Mouse (Mus musculus) hindbrain, embryonic 11.5 days (tissue): Measurements from ENCODE around the gene Tnfaip8l1. TPM values are rescaled to one million over a fixed set of nuclear protein-coding genes. Genes with fewer than 3 reads are reported as not detected.

Source experiments
- ATAC-seq: fragments of 200-750 bp; cut with Nextera tagmentation; 2 replicates; pipeline ENCODE4 v1.8.0; 2017; ENCODE audit warnings: mild to moderate bottlenecking, moderate TSS enrichment, moderate library complexity; ENCODE audit not compliant: low FRiP score
- DNase-seq: peaks from one replicate; pipeline ENCODE4 v3.0.0-alpha.2; 2015; ENCODE audit warnings: low spot score
- H3K27ac ChIP-seq: fragments of 300-500 bp; sonication (generic); 2 replicates; pipeline ENCODE4 v1.5.1; 2014; ENCODE audit warnings: mild to moderate bottlenecking, low read depth, low read length
- H3K27me3 ChIP-seq: fragments of 300-500 bp; sonication (generic); 2 replicates; pipeline ENCODE4 v1.6.1; 2014; ENCODE audit warnings: mild to moderate bottlenecking, low read length, moderate library complexity, mixed read lengths; ENCODE audit not compliant: control insufficient read depth, insufficient read depth
- H3K36me3 ChIP-seq: fragments of 300-500 bp; sonication (generic); 2 replicates; pipeline ENCODE4 v1.6.1; 2014; ENCODE audit warnings: mild to moderate bottlenecking, low read length, moderate library complexity, mixed read lengths; ENCODE audit not compliant: control insufficient read depth, insufficient read depth
- H3K4me1 ChIP-seq: fragments of 300-500 bp; sonication (generic); replicated peaks from 2 replicates; pipeline ENCODE4 v1.6.1; 2014; ENCODE audit warnings: low read length, mixed read lengths; ENCODE audit not compliant: control insufficient read depth, insufficient read depth
- H3K4me2 ChIP-seq: fragments of 300-500 bp; sonication (generic); replicated peaks from 2 replicates; pipeline ENCODE4 v1.6.1; 2014; ENCODE audit warnings: mild to moderate bottlenecking, low read depth, low read length
- H3K4me3 ChIP-seq: fragments of 300-500 bp; sonication (generic); 2 replicates; pipeline ENCODE4 v1.5.1; 2014; ENCODE audit warnings: low read depth, low read length
- H3K9ac ChIP-seq: fragments of 300-500 bp; sonication (generic); 2 replicates; pipeline ENCODE4 v1.6.1; 2014; ENCODE audit warnings: low read depth, low read length
- H3K9me3 ChIP-seq: fragments of 300-500 bp; sonication (generic); 2 replicates; pipeline ENCODE4 v1.6.1; 2016; ENCODE audit warnings: low read length; ENCODE audit not compliant: control insufficient read depth
- WGBS: fragments of 180-500 bp; shearing (Covaris S2); extraction: QIAGEN DNeasy Blood & Tissue Kit; methylation state at CpG from one replicate; pipeline ENCODE4 v1.1.7; 2014; 5-methylcytosine and 5-hydroxymethylcytosine counted together
- polyA plus RNA-seq: library from polyadenylated mRNA; unstranded; fragments of >200 nt; fragmentation: Nextera tagmentation; extraction: Ambion mirVana; gene quantifications from 2 replicates; pipeline ENCODE4 v1.2.1, GENCODE M21; 2014

Gene Tnfaip8l1
- polyA plus RNA-seq, 1 experiment from 2014 or later = 9.9 TPM

DNA sequence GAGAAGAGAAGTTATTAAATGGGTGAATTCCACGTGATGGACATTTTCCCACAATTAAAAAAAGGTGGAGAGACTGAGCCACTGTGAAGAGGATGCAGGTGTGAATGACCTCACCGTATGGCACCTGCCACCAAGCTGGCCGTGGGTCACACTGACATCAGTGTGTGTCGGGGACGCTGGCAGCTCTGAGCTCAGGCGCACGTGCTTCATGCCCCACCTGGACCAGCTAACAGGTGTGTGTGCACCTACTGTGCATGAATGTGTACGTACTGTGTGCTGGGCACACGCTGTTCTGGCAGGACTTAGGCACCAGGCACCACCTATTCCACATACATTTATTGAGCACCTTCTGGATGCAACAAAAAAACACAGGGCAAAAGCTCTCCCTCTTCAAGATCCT lies 17.7 kb upstream of the Tnfaip8l1 start:
- Histone ChIP-seq H3K4me1 (peaks cover 15% of the 10 kb centered on the region), H3K4me2 (no peak overlapping the region), H3K27ac (no peak overlapping the region), H3K27me3 (peaks cover 41% of the 10 kb centered on the region), H3K9me3 (no peaks in the 10 kb centered on the region), H3K4me3 (no peak overlapping the region), H3K36me3 (no peaks in the 10 kb centered on the region), H3K9ac (no peak overlapping the region)
- WGBS = 75% methylated on average over 9 of the region's 9 CpGs
- DNase-seq (no peak), ATAC-seq (no peak)

- 23% methylated on average over 9 of the region's 9 CpGs for WGBS
- no peak for ATAC-seq
- Histone ChIP-seq H3K4me3 (no peak overlapping the region), H3K9ac (no peak overlapping the region), H3K9me3 (no peaks in the 10 kb centered on the region), H3K4me1 (peaks cover 15% of the 10 kb centered on the region), H3K4me2 (no peak overlapping the region), H3K27me3 (peaks cover 31% of the 10 kb centered on the region), H3K36me3 (no peaks in the 10 kb centered on the region), H3K27ac (no peak overlapping the region)
- no peak for DNase-seq
Observed at GRCm38 (mm10) chr17:56146131-56146530, 16.1 kb upstream of the Tnfaip8l1 start.

GRCm38 (mm10) chr17:56147420-56147819 lies 14.9 kb upstream of the Tnfaip8l1 start:
- WGBS = 56% methylated on average over 12 of the region's 12 CpGs
- ATAC-seq = no peak
- Histone ChIP-seq H3K9me3 (no peaks in the 10 kb centered on the region), H3K4me2 (no peak overlapping the region), H3K4me1 (peaks cover 7% of the 10 kb centered on the region), H3K4me3 (no peak overlapping the region), H3K27ac (no peak overlapping the region), H3K36me3 (no peaks in the 10 kb centered on the region), H3K9ac (no peak overlapping the region), H3K27me3 (peaks cover 27% of the 10 kb centered on the region)
- DNase-seq = no peak

DNA sequence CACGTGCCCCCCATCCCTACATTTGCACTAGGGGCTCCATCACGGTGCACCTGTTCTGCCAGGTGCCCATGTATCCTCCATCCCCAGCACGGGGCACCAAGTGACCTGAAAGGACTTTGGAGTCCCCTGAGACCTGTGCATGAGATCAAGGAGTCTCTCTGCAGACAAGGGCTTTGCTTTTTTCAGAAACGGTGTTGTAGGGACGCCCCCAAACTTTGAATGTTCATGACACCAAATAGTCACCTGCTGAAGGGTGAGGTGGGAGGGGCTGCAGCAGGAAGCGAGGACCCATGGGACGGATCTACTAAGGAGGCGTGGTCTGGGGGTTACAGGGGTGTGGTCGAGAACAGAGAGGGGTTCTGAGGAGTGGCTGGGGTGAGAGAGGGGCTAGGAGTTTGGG lies 14.0 kb upstream of the Tnfaip8l1 start:
- peaks cover 6% of the 10 kb centered on the region for H3K4me1 ChIP-seq
- H3K36me3 ChIP-seq = no peaks in the 10 kb centered on the region
- ATAC-seq = 0 out of 2 replicates have a peak, but pooled peaks have one; percentile 8
- no peak overlapping the region for H3K27ac ChIP-seq
- no peaks in the 10 kb centered on the region for H3K9me3 ChIP-seq
- H3K27me3 ChIP-seq = peaks cover 23% of the 10 kb centered on the region
- no peak overlapping the region for H3K4me2 ChIP-seq
- H3K9ac ChIP-seq = no peak overlapping the region
- 20% methylated on average over 9 of the region's 9 CpGs for WGBS
- DNase-seq = no peak
- no peak overlapping the region for H3K4me3 ChIP-seq

DNA sequence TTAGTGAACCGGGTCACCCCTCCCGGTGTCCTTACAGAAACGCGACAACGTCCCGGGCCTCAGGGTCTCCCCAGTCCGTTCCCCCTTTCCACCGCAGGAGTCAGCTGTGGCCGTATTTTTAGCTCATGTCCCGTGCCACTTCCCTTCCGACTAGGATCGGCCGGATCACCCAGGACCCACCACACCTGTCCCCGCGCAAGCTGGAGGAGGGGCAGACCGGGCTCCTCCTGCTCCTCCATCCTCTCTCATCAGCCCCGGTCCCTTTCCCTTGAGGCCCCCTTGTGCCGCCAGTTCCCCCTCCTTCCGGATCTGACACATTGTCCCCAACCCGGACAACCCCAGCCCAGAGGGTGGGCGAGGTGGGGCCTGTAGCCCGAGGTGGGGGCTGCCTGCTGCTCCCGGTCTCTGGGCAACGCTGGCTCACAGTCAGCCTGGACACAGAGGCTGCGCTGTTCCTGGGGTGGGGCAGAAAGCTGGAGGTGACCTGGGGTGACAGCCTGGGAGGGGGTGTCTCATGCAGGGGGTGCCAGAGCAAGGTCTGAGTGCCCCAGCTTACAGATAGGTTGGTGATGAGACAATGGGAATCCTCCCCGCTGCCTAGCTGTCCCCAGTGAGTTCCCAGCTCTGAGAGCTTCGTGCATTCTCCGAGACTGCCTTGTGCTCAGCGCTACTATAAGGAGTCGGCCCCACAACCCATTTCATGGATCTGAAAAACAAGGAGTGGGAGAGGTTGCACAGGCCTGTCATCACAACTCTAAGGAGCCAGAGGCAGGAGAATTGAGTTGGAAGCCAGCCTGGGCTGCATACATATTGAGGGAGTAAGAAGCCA lies 13.3 kb upstream of the Tnfaip8l1 start:
- DNase-seq = no peak
- Histone ChIP-seq H3K4me3 (peak overlapping the region; percentile 25), H3K9me3 (no peaks in the 10 kb centered on the region), H3K27me3 (peaks cover 23% of the 10 kb centered on the region), H3K4me2 (peak overlapping the region; percentile 37), H3K36me3 (no peaks in the 10 kb centered on the region), H3K9ac (peak overlapping the region; percentile 47; the same call in 1 of the 2 replicates), H3K4me1 (peaks cover 6% of the 10 kb centered on the region), H3K27ac (no peak overlapping the region)
- peak; percentile 45; the same call in 1 of the 2 replicates for ATAC-seq
- 3% methylated on average over 30 of the region's 30 CpGs for WGBS

DNA sequence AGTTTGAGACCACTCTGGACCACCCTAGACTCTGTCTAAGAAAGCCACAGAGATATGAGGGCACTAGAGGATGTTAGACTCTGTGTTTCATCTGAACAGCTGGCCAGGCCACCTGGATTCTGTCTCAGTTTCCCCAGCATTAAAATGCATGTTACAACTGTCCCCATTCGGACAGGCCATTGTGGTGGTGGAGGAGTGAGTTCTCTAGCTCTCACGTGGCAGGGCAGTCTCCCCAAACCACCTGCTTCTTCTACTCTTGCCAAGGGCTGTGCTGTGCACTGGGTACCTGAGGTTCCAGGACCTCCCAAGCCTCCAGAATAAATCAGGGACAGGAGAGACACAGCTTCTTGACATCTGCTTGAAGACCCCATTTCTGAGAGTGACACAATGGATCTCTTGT lies 12.4 kb upstream of the Tnfaip8l1 start:
- Histone ChIP-seq H3K27ac (no peak overlapping the region), H3K9me3 (no peaks in the 10 kb centered on the region), H3K9ac (no peak overlapping the region), H3K36me3 (no peaks in the 10 kb centered on the region), H3K4me2 (no peak overlapping the region), H3K4me1 (peaks cover 6% of the 10 kb centered on the region), H3K4me3 (no peak overlapping the region), H3K27me3 (peaks cover 23% of the 10 kb centered on the region)
- ATAC-seq = no peak
- DNase-seq = no peak
- 46% methylated on average over 2 of the region's 2 CpGs for WGBS

- peaks cover 14% of the 10 kb centered on the region for H3K27me3 ChIP-seq
- peak; percentile 76 for ATAC-seq
- 49% methylated on average over 9 of the region's 9 CpGs for WGBS
- H3K9ac ChIP-seq = no peak overlapping the region
- no peak overlapping the region for H3K4me2 ChIP-seq
- H3K4me1 ChIP-seq = peaks cover 6% of the 10 kb centered on the region
- peak; percentile 79 for DNase-seq
- H3K36me3 ChIP-seq = no peaks in the 10 kb centered on the region
- no peaks in the 10 kb centered on the region for H3K9me3 ChIP-seq
- H3K4me3 ChIP-seq = no peak overlapping the region
- H3K27ac ChIP-seq = no peak overlapping the region
Observed at GRCm38 (mm10) chr17:56153643-56154042, 8.6 kb upstream of the Tnfaip8l1 start.

DNA sequence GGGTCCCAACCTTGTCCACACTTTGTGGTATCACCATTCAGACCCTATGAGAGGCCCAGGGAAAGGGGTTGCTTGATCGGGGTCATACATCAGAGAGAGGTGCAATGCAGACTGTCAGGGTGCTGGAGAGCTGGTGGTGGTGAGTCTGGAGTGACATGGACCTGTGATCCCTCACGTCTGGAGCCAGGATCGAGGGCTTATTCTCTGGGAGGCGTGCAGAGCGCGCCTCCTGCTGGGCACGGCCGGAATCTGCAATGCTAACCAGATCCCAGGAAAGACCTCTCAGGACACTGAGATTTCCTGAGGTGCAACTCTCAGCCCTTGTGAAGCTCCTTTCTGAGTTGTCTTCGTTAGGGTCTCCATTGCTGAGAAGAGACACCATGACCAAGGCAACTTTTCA lies 2.5 kb upstream of the Tnfaip8l1 start:
- peaks cover 7% of the 10 kb centered on the region; the same call in 1 of the 2 replicates for H3K4me1 ChIP-seq
- no peaks in the 10 kb centered on the region for H3K36me3 ChIP-seq
- DNase-seq (peak; percentile 88), ATAC-seq (no peak)
- peaks cover 6% of the 10 kb centered on the region for H3K27me3 ChIP-seq
- H3K4me2 ChIP-seq = no peak overlapping the region
- no peak overlapping the region for H3K4me3 ChIP-seq
- no peak overlapping the region for H3K27ac ChIP-seq
- WGBS = 2% methylated on average over 9 of the region's 9 CpGs
- H3K9ac ChIP-seq = no peak overlapping the region
- no peaks in the 10 kb centered on the region for H3K9me3 ChIP-seq

DNA sequence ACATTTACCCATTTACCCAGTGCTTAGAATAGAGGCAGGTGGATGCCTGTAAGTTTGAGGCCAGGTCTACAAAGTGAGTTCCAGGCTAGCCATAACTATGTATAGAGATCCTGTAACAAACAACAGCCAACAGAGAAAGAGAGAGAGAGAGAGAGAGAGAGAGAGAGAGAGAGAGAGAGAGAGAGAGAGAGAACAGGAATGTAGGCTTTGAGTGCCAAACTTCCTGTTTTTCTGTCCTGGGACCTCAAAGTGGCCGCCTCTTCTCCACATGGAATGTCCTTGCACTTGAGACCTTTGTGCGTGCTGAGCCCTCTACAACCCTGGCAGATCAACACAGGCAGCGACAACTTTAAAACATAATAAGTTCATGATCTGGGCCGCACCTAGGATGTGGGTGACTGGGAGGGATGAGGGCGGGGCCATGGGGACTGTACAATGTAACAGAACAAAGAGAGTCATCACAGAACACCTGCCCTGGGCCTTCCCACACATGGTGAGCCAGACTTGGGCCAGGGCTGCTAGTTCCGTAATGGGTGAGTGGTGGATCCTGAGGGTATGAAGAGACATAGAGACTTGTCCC lies 1.3 kb downstream of the Tnfaip8l1 start:
- WGBS = 80% methylated on average over 6 of the region's 6 CpGs
- Histone ChIP-seq H3K4me3 (no peak overlapping the region), H3K4me2 (no peak overlapping the region), H3K9ac (no peak overlapping the region), H3K36me3 (no peaks in the 10 kb centered on the region), H3K4me1 (peaks cover 7% of the 10 kb centered on the region; the same call in 1 of the 2 replicates), H3K9me3 (no peaks in the 10 kb centered on the region), H3K27me3 (0 out of 2 replicates have a peak, but pooled peaks cover 2% of the 10 kb centered on the region), H3K27ac (no peak overlapping the region)
- no peak for ATAC-seq
- no peak for DNase-seq
